Mouse (Mus musculus): Measurements from ENCODE around the gene Ina.
"Not testable (repeated sequence)": the region's sequence is repeated elsewhere in the genome, so short reads cannot be mapped to it uniquely, and the experiment has no call there.

- not testable (repeated sequence) for TF ChIP-seq CTCF, EP300 (IDR thresholded peaks at IDR 0.05; ENCODE audit: low read depth)
Measured at GRCm38 (mm10) chr19:46978069-46978468, 36.4 kb upstream of the Ina start.
